Mouse (Mus musculus) forebrain, postnatal 0 days (tissue): ENCODE results near the gene Lsm7. TPM values are rescaled to one million over a fixed set of nuclear protein-coding genes. Genes with fewer than 3 reads are reported as not detected.
"Not testable (repeated sequence)": the region's sequence is repeated elsewhere in the genome, so short reads cannot be mapped to it uniquely, and the experiment has no call there.

Experiments used
- ATAC-seq: fragments of 200-750 bp; cut with Nextera tagmentation; 2 replicates; pipeline ENCODE4 v1.8.0; 2017; ENCODE audit warnings: mild to moderate bottlenecking, moderate library complexity
- DNase-seq: peaks from one replicate; pipeline ENCODE4 v3.0.0-alpha.2; 2015
- H3K27ac ChIP-seq: fragments of 300-500 bp; sonication (generic); 2 replicates; pipeline ENCODE4 v1.5.1; 2014; ENCODE audit warnings: low read depth, mild to moderate bottlenecking, antibody characterized with exemption, low read length, moderate library complexity, mixed read lengths
- H3K27me3 ChIP-seq: fragments of 300-500 bp; sonication (generic); 2 replicates; pipeline ENCODE4 v1.6.1; 2014; ENCODE audit warnings: mild to moderate bottlenecking, low read length, mixed read lengths; ENCODE audit not compliant: insufficient read depth
- H3K36me3 ChIP-seq: fragments of 300-500 bp; sonication (generic); 2 replicates; pipeline ENCODE4 v1.6.1; 2014; ENCODE audit warnings: mild to moderate bottlenecking, moderate library complexity; ENCODE audit not compliant: insufficient read depth
- H3K4me1 ChIP-seq: fragments of 300-500 bp; sonication (generic); 2 replicates; pipeline ENCODE4 v1.6.1; 2014; ENCODE audit warnings: antibody characterized with exemption; ENCODE audit not compliant: insufficient read depth
- H3K4me2 ChIP-seq: fragments of 300-500 bp; sonication (generic); 2 replicates; pipeline ENCODE4 v1.6.1; 2014; ENCODE audit warnings: low read depth, mild to moderate bottlenecking, moderate library complexity
- H3K4me3 ChIP-seq: fragments of 300-500 bp; sonication (generic); 2 replicates; pipeline ENCODE4 v1.5.1; 2014; ENCODE audit warnings: low read depth, low read length, mixed read lengths
- H3K9ac ChIP-seq: fragments of 300-500 bp; sonication (generic); 2 replicates; pipeline ENCODE4 v1.6.1; 2014; ENCODE audit warnings: mild to moderate bottlenecking
- H3K9me3 ChIP-seq: fragments of 300-500 bp; sonication (generic); 2 replicates; pipeline ENCODE4 v1.6.1; 2016; ENCODE audit warnings: low read length
- CTCF ChIP-seq: sonication (generic); IDR thresholded peaks from 2 replicates; pipeline ENCODE4 v1.5.1; 2016; ENCODE audit warnings: antibody characterized with exemption, control low read depth, low read depth
- WGBS: fragments of 180-500 bp; shearing (Covaris S2); extraction: QIAGEN DNeasy Blood & Tissue Kit; methylation state at CpG from one replicate; pipeline ENCODE4 v1.1.7; 2014; 5-methylcytosine and 5-hydroxymethylcytosine counted together
- polyA plus RNA-seq: library from polyadenylated mRNA; unstranded; fragments of >200 nt; fragmentation: Nextera tagmentation; extraction: Ambion mirVana; gene quantifications from 2 replicates; pipeline ENCODE4 v1.2.1, GENCODE M21; 2015
- total RNA-seq: library from RNA; depleted of rRNA; stranded (reverse); fragments of >200 nt; gene quantifications from 2 replicates; pipeline ENCODE4 v1.2.3, GENCODE M21; 2014

The Lsm7 gene
- total and polyA plus RNA-seq, 2 experiments from 2014 or later, result 158 to 306 TPM

- 39% methylated on average over 2 of the region's 2 CpGs for WGBS
- Histone ChIP-seq H3K36me3 (no peaks in the 10 kb centered on the region), H3K4me3 (no peak overlapping the region), H3K27ac (no peak overlapping the region), H3K4me1 (no peaks in the 10 kb centered on the region), H3K4me2 (no peak overlapping the region), H3K27me3 (no peaks in the 10 kb centered on the region), H3K9me3 (no peaks in the 10 kb centered on the region), H3K9ac (no peak overlapping the region)
- DNase-seq (no peak), ATAC-seq (no peak)
- TF ChIP-seq CTCF, result peak; percentile 66
These were observed 33.0 kb downstream of the Lsm7 start for GRCm38 (mm10) chr10:80821991-80822390.

- DNase-seq (no peak), ATAC-seq (no peak)
- WGBS, result 56% methylated on average over 3 of the region's 3 CpGs
- H3K4me2 ChIP-seq, result no peak overlapping the region
- H3K36me3 ChIP-seq, result no peaks in the 10 kb centered on the region
- H3K4me1 ChIP-seq, result no peaks in the 10 kb centered on the region
- no peak overlapping the region for H3K4me3 ChIP-seq
- no peaks in the 10 kb centered on the region for H3K9me3 ChIP-seq
- no peak for TF ChIP-seq CTCF
- H3K27me3 ChIP-seq, result no peaks in the 10 kb centered on the region
- no peak overlapping the region for H3K27ac ChIP-seq
- no peak overlapping the region for H3K9ac ChIP-seq
These were observed 35.6 kb downstream of the Lsm7 start for GRCm38 (mm10) chr10:80819406-80819805.

GRCm38 (mm10) chr10:80818599-80819281, 36.3 kb downstream of the Lsm7 start:
- no peak overlapping the region for H3K27ac ChIP-seq
- H3K4me3 ChIP-seq, result no peak overlapping the region
- no peak for ATAC-seq
- H3K9ac ChIP-seq, result no peak overlapping the region
- no peaks in the 10 kb centered on the region for H3K36me3 ChIP-seq
- H3K4me1 ChIP-seq, result no peaks in the 10 kb centered on the region
- H3K4me2 ChIP-seq, result no peak overlapping the region
- no peaks in the 10 kb centered on the region for H3K9me3 ChIP-seq
- DNase-seq, result no peak
- 56% methylated on average over 6 of the region's 6 CpGs for WGBS
- TF ChIP-seq CTCF, result no peak
- no peaks in the 10 kb centered on the region for H3K27me3 ChIP-seq

GRCm38 (mm10) chr10:80817955-80818354, 37.1 kb downstream of the Lsm7 start:
- TF ChIP-seq CTCF, result peak; percentile 26; the same call in 1 of the 2 replicates
- not testable (repeated sequence) for H3K9ac ChIP-seq, ATAC-seq, H3K4me2 ChIP-seq, H3K4me1 ChIP-seq, H3K4me3 ChIP-seq, H3K27me3 ChIP-seq, H3K27ac ChIP-seq, H3K9me3 ChIP-seq, DNase-seq, H3K36me3 ChIP-seq
- WGBS, result 79% methylated on average over 7 of the region's 7 CpGs

DNA sequence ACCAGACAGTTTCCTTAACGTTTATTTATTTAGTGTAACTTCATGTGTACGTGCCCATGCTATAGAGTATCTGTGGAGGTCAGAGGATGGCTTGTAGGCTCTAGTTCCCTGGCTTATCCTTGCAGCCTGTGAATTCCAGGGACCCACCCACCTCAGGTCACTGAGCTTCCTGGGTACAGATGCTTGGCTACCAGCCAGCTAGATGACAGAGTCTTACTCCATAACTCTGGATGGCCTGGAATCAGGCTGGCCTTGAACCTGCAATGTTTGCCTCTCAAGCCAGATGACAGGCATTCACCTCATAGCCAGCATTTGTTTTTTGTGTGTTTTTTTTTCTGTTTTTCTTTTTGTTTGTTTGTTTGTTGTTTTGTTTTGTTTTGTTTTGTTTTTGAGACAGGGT, 37.8 kb downstream of the Lsm7 start:
- H3K4me3 ChIP-seq, result no peak overlapping the region
- WGBS, result 63% methylated on average over 2 of the region's 2 CpGs
- H3K4me1 ChIP-seq, result no peaks in the 10 kb centered on the region
- H3K9ac ChIP-seq, result no peak overlapping the region
- no peak for TF ChIP-seq CTCF
- no peaks in the 10 kb centered on the region for H3K36me3 ChIP-seq
- DNase-seq (no peak), ATAC-seq (no peak)
- no peak overlapping the region for H3K4me2 ChIP-seq
- no peak overlapping the region for H3K27ac ChIP-seq
- no peaks in the 10 kb centered on the region for H3K9me3 ChIP-seq
- H3K27me3 ChIP-seq, result no peaks in the 10 kb centered on the region

DNA sequence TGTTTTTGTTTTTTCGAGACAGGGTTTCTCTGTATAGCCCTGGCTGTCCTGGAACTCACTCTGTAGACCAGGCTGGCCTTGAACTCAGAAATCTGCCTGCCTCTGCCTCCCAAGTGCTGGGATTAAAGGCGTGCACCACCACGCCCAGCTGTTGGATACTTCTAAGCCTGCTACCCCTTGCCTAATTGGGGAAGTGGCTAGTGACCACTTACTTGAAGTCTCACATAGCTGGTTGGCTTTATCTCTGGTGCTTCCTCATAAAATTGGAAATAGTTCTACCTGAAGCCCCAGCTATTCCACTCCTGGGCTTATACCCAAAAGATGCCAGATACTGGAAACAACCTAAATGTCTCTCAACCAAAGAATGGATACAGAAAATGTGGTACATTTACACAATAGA, 38.7 kb downstream of the Lsm7 start:
- not testable (repeated sequence) for ATAC-seq, H3K4me2 ChIP-seq, H3K27me3 ChIP-seq, DNase-seq, H3K9me3 ChIP-seq, H3K36me3 ChIP-seq, H3K4me1 ChIP-seq, H3K4me3 ChIP-seq, H3K27ac ChIP-seq, H3K9ac ChIP-seq
- WGBS, result 77% methylated on average over 3 of the region's 3 CpGs

DNA sequence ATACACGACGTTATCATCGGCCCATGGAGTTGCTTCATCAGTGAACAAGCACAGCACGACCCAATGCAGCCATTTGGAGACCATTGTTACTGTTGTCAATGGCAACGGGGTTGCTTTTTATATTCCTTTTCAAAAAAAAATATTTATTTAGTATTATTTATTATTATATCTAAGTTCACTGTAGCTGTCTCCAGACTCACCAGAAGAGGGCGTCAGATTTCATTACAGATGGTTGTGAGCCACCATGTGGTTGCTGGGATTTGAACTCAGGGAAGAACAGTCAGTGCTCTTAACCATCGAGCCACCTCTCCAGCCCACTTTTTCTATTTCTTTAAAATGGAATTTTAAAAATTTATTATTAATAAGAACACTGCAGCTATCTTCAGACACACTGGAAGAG, 40.2 kb downstream of the Lsm7 start:
- no peak for TF ChIP-seq CTCF
- H3K9ac ChIP-seq, result no peak overlapping the region
- no peak for ATAC-seq
- no peaks in the 10 kb centered on the region for H3K4me1 ChIP-seq
- WGBS, result 59% methylated on average over 7 of the region's 7 CpGs
- H3K27ac ChIP-seq, result no peak overlapping the region
- H3K36me3 ChIP-seq, result no peaks in the 10 kb centered on the region
- no peaks in the 10 kb centered on the region for H3K9me3 ChIP-seq
- H3K27me3 ChIP-seq, result peaks cover 9% of the 10 kb centered on the region
- no peak overlapping the region for H3K4me2 ChIP-seq
- DNase-seq, result no peak
- H3K4me3 ChIP-seq, result no peak overlapping the region

GRCm38 (mm10) chr10:80813366-80813765, 41.6 kb downstream of the Lsm7 start, which contains the start of gene Jsrp1:
Gene Jsrp1, minus strand, starts transcription at chr10:80813498.
- H3K4me3 ChIP-seq, result no peak within 1 kb of the TSS
- TF ChIP-seq CTCF, result no peak
- no peaks in the 10 kb centered on the region for H3K9me3 ChIP-seq
- peaks cover 10% of the 10 kb centered on the region for H3K27me3 ChIP-seq
- no peak for ATAC-seq
- H3K36me3 ChIP-seq, result no peaks in the 10 kb centered on the region
- H3K9ac ChIP-seq, result no peak within 1 kb of the TSS
- 85% methylated on average over 4 of the region's 4 CpGs for WGBS
- no peak within 1 kb of the TSS for H3K27ac ChIP-seq
- H3K4me2 ChIP-seq, result no peak within 1 kb of the TSS
- H3K4me1 ChIP-seq, result peaks cover 3% of the 10 kb centered on the region; the same call in 1 of the 2 replicates
- no peak for DNase-seq
